Mouse (Mus musculus) urinary bladder, postnatal 14 days (tissue): Measurements from ENCODE around the gene Thbd.

Experiments used
- DNase-seq: peaks from one replicate; pipeline ENCODE4 v3.0.0; 2021; ENCODE audit warnings: low spot score

Gene Thbd

DNA sequence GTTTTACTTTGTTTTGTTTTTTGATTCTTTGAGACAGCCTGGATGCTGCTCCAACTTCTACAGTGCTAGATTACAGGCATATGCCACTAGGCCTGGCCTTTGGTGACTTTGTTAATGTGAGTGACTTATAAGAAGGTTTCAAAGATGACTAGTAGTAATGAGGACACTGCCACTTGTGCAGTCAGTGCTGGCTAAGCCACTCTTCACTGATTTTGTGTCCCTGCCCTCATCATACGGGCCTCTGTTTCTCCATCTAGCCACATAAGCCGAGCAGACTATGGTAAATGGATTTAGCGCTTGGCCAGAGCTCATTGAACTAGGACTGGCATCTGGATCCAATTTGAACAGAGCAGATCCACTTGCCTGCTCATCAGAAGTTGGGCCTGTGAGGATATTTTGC is 21.5 kb downstream of the Thbd start:
- DNase-seq = no peak

DNA sequence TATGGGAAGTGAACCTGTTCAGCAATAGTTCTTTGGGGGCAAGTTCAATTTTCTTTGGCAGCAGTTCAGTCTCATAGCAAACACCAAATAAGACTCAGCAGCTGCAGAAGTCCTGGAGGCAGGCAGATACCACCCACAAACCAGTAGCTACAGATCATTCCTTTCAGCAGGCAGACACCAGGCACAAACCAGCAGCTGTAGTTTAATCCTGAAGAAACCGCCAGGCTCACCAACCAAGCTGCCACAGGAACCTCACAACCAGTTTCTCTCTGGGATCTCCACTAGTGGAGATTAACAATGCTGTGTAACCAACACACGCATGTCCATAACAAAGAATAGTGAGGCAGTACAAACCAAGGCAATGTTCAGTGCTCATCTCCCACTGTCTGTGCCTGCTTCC is 26.9 kb downstream of the Thbd start:
- DNase-seq = no peak

DNA sequence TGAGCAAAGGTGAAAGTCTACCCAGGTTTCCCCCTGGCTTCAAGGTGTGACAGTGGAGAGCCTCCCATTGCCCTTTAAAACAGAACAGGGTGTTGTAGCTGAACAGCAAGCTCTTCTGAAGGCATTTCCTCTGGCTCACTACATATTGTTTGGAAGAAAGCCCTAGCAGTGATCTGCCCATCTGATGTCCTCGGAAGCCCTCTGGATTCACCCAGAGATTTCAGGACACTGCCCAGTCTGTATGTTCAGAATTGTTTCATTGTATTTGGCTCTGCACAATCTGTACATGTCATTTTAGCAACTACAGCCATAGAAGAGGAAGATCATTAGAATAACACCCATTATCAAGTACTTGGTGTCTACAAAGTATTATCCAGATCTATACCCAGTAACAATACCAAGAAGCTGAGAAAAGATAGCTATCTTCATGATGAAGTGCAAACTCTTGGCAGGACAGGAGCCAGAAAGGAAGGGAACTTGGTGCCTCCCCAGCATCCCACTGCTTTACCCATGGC is 28.0 kb downstream of the Thbd start:
- DNase-seq = no peak

DNA sequence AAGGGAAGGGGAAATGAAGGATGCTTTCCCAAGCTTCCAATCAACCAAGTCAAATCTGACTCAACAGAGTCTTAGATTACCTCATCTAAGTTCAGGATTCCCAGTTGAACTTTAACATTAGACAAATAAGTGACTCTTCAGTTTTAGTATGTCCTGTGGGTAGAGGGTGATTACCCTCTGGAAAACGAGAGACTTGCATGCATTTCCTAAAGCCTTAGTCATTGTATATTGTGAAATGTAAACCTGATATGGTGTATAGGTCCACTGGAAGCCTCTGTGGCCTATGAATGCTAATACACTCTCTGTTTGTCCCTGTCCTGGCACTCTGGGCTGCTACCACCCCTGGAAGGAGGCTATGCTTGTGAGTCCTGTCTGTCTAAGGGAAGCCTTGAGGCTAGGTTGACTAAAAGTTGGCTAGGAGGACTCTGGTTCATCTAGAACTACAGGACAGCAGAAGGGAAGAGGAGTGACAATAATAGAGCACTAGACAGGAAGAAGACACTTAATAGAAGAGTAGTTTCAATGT is 29.1 kb downstream of the Thbd start:
- DNase-seq = no peak

DNA sequence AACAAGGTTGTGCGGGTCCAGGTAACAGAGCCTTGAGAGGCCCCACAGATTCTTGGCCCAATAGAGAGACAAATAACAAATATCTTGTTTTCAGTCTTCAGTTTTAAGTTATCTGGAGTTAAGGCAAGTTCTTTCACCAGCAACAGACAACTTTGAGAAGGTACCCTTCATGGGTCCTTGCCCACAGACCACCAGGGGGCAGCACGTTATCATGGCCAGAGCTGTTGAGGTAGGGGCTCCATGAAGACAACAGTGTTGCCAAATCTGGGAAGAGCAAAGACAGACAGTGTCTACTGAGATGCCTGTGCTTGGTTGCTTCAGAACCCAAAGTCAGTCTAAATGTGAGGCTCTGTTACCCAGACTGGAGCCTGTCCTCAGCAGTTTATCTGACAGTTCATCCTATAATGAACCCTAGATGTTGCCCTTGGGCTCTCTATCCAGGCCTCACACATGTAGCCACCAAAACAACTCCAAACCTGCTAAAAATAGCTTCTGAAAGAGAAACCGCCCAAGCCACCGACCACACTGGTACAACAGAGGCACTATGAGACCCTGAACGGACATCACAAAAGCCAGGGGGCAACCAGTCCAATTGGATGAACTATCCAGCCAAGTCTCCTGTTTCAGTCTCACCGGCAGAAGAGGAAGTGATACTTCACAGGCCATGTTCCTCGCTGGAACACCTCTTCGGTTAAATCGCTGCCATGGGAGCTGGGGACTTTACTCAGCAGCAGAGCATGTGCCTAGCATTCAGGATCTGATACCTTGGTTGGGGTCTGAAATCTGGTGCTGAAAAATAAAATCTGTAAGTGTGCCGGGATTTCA is 32.5 kb downstream of the Thbd start:
- peak; percentile 29 for DNase-seq

DNA sequence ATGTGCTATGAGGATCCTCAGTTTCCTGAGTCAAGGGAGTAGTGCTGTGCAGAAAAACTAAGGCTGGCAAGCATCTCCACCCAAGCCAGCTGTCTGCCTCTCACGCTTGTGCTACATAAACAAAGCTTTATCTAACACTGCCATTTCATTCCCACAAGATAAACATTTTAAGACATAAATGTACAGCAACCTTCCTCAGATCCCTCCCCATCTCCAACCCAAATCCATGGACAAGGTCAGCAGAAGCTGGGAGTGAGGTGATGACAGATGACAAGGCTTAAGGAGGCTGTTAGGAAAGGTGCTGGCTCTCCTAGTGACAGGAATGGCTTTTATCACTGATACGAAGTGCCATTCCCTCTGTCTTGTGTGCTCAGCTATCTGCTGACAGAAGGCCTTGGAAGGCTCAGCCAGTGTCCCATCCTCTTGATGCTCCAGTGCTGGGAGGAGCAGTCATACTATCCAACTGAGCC is 34.4 kb downstream of the Thbd start:
- no peak for DNase-seq

DNA sequence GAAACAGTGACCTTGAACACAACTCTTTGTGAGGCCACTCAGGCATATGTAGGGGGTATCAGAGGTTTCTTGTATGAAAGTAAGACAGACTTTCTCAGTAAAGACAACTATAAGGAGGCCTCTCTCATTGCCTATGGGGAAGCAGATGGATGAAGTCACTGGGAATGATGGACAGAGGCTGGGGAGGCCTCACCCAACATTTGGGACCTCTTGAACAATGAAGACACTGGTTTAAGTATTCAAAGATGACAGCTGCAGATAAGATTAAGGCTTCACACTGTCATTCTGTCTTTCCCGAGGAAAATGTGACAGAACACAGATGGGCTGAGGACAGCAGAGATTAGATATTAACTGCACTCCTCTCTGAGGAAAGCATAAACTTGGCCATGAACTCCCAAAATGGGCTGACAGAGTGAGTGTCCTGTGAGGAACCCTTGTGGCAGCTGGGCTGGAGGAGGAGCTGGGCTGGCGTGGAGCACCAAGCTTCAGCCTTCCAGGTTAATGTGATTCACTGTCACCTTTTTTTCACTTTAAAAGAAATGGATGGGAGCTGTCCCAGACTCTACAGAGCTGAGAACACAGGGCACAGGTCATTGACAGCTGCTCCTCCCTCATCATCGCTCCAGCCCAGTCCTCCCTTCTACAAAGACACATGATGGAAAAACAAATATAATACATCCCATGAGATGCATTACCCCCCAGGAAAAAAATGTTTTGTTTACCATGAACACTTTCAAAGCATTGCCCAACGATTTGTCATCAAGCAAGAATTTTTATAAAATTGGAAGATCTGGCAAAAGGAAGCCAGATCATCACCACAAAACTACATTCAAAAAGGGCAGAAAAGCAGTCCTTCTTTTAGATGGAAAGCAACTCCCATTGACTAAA is 36.0 kb downstream of the Thbd start:
- DNase-seq = peak; percentile 25

DNA sequence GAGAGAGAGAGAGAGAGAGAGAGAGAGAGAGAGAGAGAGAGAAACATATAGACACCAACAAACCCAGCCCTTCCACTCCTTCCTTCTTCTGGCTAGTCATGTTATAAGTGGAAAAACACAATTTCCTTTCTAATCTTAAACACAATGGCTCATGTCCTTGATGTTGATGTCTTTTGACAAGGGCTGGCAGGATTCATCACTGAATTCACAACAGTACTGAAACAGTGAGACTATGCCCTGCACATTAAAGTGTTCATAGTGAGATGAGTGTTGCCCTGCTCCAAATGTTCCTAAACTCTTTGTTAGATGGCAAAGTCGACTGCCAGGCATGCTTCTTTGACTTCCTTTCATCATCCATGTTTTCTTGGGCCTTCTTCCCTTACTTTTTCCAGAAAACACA is 42.8 kb downstream of the Thbd start:
- no peak for DNase-seq

DNA sequence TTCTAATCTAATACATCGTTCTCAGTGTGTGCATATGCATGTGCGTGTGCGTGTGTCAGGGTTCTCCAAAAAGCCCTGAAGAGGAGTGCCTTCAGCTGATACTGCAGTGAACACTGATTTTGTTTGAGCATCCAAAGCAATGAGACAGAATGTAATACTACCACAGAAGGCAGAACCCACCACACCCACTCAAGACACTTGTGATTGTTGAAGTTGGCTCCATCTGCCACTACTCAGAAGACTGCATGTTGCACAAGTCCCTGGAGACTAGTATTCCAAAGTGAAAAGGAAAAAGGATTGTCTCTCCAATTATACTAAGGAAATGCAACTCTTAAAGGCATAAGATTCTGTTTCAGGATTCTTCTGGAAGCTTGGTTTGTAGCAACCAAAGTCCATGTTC is 43.5 kb downstream of the Thbd start:
- no peak for DNase-seq

DNA sequence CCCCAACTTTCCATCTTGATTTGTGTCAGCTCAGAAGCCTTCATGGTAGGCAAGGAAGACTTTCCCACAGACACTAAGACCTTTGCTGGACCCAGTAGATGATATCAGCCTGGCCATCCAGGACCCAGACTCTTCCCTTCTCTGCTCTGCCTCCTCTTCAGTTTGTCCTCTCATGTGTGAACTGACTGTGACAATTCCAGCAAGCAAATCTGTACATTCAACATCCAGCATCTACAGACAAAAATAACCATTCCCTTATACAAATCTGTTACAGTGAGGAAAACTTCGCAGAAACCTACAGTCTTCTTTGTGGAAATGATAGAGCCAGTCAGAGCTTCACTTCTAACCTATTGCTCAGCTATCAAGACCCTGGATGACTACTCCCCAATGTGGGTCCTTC is 50.8 kb downstream of the Thbd start:
- DNase-seq = no peak
